Mouse (Mus musculus): ENCODE results near the gene Bod1.

- TF ChIP-seq EP300 (IDR thresholded peaks at IDR 0.05; ENCODE audit: low read depth), result no peak
- no peak for TF ChIP-seq CTCF (IDR thresholded peaks at IDR 0.05; ENCODE audit: low read depth)
Measured at GRCm38 (mm10) chr11:31701901-31702300, 30.2 kb upstream of the Bod1 start.
